Mouse (Mus musculus) MN1 (cell line): ENCODE measurements around the gene Map3k11.
"Not testable (repeated sequence)": the region's sequence is repeated elsewhere in the genome, so short reads cannot be mapped to it uniquely, and the experiment has no call there.

Source experiments
- DNase-seq: peaks from one replicate; pipeline ENCODE4 v3.0.0-alpha.2; 2016; ENCODE audit warnings: low spot score

The Map3k11 gene

DNA sequence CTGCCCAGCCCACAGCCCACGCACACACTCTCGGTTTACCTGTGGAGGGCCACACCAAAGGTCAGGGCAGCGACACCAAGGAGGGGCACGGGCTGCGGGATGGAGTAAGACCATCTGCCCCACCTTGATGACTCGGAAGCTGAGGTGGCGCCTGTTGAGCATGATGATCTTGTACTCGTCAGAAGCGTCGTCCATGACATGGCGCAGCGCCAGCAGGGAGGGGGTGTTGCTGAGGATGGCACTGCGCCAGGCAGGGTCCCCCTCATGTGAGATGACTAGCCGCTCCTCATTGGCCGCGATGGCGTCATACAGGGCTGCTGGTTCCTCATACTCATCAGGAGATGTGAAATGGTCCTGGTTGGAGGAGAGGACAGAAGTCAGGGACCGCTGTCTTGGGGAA lies 22.2 kb upstream of the Map3k11 start:
- no peak for DNase-seq

DNA sequence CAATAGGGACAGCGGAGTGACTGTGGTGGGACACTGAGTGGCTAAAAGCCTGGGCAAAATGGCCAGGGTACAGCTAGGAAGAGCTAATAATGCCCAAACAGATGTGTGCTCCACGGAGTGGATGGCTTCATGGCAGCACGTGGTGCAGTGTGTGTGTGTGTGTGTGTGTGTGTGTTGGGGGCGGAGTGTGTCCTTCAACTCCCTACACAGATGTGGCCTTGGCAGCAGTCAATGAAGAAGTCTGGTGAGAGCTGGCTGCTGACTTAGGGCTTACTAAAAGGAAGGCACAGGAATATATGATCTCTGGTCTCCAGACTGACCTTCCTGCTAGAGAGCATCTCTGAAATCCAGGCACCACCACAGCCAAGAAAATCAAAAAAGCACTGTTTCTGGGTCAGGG lies 20.2 kb upstream of the Map3k11 start:
- no peak for DNase-seq

DNA sequence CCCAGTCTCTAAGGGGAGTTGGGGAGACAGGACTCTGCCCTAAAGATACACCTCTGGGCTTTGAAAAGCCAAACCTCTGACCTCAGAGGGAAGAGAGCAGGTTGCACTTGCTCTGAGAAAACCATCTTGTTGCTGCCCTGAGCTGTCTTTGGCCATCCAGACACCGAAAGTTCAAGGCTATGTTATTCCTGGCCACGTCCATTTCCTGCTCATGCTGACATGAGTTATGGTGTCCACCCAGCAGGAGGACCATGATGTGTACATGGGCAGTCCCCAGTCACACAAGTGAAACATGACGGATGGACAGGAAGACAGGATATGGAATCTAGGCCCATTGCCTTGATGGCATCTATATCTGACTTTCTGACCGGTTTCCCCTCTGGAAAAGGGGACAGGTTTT lies 8.1 kb upstream of the Map3k11 start:
- no peak for DNase-seq

DNA sequence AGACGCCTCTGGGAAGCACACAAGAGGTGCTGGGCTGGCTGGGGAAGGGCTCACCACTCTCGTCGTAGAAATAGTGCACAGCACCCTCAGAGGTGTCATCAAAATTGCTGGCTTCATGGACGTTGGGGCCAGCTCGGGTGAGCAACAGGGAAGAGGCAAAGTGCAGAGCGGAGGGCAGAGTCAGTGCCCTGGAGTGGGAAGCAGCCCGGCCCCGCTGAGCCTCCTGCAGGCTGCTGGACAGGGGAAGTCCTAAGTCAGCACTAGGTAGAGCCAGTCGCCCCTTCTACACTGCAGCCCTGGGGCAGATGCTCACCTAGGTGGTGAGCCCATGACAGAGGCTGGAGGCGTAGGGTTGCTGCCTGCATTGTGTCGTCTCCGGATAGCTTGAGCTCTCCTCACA lies 4.3 kb upstream of the Map3k11 start:
- no peak for DNase-seq

DNA sequence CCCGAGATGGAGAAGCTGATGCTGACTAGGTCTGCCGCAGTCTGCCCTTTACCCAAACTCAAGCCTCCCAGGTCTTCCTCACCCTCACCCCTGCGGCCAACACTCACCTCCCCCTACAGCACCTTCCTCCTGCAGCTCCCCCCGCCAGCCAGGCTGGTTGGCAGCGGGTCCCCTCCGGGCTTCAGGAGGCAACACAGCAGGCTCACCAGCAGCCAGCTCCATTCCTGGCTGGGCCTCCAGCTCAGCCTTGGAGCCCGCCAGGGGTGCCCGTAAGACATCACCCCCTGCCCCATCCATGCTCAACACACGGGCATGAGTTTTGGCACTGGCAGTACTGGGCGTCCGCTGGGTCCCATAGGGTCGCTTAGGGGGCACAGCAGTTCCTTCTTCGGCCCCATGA lies 3.6 kb upstream of the Map3k11 start:
- no peak for DNase-seq

DNA sequence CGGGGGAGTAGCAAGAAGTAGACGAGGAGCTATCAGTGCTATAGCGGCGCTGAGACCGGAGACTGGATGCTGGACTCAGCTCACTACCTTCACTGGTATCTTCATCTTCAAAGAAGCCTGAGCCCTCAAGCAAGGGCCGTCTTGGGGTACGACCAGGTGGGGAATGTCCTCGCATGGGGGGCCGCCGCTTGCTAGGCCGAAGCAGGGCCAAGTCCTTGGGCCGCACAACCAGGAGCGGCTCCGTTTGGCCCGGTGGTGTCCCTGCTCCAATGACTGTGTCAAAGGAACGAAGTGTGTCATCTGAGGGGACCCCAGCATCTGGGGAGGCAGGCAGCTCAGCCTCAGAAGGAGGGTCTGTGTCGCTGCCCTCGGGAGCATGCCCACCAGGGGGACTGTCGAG lies 3.1 kb upstream of the Map3k11 start:
- DNase-seq = no peak

DNA sequence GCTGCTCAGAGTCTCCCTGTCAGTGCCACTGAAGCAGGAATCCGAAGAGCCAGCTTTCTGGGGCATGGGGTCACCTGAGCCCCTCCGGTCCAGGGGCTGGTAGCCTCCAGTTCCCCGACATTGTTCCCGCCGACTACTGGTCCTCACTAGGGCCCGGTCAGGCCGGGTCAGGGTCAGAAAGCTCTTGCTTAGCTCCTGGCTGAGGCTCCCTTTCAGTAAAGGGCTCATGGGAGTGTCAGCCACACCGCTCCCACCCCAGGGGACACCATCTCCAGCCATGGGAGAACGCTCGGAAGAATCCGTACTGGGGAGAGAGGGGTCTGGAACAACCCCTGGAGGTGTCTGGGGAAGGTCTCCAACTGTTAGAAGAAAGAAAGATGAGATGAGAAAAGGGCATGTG lies 2.7 kb upstream of the Map3k11 start:
- no peak for DNase-seq

DNA sequence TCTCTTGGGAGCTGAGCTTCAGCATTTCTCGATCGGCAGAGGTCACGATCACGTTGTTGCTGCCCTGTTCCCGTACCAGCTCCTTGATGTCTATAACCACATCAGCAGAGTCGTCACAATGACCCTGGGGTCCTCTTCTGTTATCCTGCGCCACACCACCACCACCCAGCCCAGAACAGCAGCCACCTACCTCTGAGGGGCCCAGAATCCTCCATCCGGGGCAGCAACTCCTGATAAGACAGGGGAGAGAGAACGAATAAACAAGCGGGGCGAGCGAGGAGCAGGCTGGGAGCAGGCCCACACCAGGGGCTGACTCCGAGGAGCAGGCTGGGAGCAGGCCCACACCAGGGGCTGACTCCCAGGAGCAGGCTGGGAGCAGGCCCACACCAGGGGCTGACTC lies 2.1 kb upstream of the Map3k11 start:
- no peak for DNase-seq

DNA sequence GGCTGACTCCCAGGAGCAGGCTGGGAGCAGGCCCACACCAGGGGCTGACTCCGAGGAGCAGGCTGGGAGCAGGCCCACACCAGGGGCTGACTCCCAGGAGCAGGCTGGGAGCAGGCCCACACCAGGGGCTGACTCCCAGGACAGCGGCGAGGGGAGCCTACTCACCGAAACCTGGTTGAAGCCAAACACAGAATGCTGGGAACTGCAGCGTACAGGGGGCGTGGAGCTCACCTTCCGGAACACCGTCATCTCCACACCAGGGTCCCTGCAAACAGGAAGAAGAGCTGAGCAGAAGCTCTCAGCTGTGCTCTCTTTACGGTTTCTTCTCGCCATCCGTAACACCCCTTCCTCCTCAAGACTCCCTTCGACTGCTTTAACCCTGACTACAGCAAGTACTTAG lies 1.6 kb upstream of the Map3k11 start:
- not testable (repeated sequence) for DNase-seq

DNA sequence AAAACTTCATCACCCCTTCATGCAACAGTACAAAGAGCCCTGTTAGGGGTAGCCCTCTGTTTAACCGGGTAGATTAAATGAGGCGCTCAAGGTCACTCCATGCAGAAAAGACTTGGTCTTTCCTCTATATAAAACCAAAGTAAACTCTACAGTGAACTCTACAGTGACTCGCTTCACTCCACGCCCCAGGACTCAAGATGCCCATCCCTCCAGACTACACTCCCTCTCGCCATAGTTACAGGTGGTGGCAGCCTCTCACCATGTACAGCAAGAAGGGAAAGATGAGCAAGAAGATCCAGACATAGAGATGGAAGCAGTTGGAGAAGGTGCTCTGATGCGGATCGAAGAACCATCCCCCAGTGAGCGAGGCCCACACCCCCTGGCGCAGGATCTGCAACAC lies 804 bp upstream of the Map3k11 start:
- no peak for DNase-seq

DNA sequence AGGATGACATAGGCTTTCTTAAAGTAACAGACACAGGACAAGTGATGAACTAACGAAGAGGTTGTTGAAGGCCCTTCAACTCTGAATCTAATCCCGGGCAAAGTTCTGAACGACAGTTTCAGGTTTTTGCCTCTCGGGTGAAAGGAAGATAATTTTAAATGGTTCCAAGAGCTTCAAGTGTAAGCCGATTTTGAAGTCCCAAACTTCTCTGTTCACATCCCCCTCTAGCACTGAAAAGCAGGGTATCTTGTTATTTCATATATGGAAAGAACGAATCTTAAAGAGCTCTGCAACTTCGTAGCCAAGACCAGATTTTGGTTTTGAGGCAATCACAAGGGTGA lies 516 bp downstream of the Map3k11 start:
- DNase-seq = no peak

DNA sequence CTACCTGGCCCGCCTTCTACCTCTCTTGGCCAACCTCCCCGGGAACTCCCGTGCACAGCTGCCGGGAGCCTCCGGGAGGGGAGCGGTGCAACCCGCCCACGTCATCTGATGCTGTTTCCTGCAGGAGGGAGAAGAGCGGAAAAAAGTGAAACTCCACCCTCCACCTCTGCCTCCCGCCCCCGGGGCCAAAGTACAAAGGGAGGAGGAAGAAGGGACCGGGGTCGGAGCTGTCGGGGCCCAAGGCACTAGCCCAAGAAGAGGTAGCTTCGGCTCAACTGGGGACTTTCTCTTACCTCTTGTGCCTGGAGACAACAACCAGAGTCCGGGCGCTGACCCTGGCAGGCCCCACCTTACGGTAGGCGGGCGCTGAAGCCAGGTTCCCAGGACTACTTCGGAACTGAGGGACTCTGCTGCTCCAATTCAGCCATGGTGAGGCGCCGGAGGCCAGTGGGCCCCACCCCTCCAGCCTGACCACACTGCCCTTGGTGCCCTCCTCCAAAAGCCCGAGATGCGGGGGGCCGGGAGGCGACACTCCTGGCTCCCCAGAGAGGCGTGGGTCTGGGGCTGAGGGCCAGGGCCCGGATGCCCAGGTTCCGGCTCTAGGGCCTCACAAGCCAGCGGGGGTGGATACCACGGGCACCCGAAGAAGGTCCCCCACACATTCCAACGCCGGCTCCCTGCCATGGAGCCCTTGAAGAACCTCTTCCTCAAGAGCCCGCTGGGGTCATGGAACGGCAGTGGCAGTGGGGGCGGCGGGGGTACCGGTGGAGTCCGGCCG lies 1.2 kb downstream of the Map3k11 start:
- DNase-seq = peak; percentile 76

DNA sequence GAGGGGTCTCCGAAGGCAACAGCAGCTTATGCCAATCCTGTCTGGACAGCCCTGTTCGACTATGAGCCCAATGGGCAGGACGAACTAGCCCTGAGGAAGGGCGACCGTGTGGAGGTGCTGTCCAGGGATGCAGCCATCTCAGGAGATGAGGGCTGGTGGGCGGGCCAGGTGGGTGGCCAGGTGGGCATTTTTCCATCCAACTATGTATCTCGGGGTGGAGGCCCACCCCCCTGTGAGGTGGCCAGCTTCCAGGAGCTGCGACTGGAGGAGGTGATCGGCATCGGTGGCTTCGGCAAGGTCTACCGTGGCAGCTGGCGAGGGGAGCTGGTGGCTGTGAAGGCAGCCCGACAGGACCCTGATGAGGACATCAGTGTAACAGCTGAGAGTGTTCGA lies 1.8 kb downstream of the Map3k11 start:
- DNase-seq = no peak

DNA sequence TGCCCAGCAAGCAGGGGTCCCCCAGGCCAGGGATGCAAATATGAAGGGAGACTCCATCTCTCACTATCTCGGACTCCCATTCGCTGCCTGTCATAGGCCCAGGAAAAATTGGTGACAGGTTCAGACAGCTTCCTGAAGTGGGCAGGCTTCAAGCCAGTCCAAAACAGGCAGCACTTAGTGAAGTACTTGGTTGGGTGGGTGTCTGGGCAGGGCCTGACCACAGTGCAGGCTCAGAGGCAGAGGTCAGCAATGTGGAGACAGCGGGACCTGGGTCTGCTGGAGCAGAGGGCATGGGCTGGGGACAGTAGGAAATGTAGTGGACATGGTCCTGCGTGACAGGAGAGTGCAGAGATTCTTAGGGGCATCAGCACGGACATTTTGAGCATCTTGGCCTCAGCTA lies 3.1 kb downstream of the Map3k11 start:
- no peak for DNase-seq

DNA sequence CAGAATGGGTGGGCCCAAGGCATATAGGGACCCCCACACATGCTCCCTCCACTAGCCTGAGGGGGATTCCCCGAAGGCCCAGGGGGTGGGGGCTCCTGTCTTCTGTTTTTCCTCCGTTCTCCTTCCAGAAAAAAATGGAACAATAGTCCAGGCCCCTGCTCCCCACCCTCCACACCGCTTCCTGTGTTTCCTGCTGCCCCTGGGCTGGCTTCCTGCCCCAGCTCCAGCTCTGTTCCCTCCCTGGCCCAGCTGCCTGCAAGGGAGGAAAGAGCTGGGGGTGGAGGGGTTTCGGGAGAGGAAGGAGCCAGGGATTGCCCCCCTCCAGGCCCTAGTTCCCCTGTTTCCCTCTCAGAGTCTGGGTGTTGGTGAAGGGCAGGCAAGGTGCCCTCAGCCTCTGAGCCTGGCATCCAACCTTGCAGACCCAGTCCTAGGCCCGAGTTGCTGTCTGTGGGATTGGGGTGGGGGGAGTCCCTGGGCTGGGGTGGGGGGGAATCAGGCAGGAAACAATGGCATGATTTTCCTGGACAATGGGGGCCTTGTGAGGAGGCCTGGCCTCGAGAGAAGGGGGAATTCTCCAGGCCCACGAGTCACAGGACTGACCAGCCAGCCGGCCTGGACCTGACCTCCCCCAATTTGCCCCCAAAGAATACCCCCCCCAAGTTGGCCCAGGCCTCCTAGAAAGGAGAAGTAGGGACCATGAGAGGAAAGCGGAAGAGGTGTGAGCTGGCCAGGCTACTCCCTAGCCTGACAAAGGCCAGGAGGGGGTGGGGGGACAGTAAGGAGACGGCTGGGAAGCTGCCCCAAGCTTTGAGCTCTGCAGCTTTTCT lies 3.8 kb downstream of the Map3k11 start:
- no peak for DNase-seq

DNA sequence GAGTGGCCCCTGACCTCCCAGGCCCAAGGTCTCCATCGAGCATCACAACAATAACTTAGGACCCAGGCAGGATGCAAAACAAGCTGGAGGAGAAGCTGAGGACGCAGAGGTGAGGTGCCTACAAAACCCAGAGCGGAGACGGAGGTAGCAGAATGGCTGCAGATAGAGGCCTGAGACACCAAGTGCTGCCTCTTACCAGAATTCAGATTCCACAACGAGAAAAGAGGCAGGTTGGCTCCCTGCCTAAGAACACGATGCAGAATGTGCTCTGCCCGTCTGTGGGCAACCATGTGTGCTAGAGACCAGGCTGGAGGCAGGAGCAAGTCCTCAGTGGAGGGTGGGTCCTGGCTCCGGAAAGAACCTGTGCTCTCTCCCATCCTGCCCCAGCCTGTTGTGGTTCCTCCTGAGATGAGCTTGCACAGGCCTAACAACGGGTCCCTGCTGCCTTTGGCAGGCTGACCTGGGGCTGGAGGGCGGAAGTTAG lies 4.4 kb downstream of the Map3k11 start:
- peak; percentile 26 for DNase-seq

DNA sequence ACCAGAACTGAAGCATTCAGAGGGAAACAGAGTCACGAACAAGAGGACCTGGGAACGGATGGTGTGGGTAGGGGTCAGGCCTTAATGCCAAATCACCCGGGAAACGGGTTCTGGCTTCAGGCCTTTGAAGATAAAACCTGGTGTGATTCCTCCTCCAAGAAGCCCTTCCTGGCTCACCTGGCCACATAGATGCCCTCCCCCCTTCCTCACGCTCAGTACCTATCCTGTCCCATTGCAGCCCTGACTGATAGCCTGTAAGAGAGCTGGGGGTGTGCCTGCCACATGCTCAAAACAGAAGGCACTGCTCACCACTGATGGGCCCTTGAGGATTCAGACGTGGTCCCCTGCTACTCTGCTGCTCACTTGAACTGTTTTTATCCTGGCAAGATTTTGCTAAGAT lies 5.3 kb downstream of the Map3k11 start:
- DNase-seq = no peak

DNA sequence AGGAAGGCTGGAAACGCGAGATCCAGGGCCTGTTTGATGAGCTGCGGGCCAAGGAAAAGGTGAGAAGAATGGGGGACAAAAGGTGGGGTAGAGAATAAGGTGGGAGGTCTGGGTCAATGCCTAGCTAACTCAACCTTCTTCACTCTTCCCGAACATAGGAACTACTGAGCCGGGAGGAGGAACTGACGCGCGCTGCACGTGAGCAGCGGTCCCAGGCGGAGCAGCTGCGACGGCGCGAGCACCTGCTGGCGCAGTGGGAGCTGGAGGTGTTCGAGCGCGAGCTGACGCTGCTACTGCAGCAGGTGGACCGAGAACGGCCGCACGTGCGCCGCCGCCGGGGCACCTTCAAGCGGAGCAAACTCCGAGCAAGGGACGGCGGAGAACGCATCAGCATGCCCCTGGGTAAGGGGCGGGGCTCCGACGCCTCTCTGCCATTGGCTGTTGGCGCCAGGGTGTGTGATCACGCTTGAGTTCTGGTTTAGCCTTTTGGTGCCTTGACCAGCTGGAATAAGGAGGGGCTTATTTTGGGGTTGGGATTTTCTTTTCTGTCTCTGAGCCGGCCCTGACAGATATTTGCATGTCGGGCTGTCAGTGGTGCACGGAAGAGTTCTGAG lies 7.4 kb downstream of the Map3k11 start:
- no peak for DNase-seq

DNA sequence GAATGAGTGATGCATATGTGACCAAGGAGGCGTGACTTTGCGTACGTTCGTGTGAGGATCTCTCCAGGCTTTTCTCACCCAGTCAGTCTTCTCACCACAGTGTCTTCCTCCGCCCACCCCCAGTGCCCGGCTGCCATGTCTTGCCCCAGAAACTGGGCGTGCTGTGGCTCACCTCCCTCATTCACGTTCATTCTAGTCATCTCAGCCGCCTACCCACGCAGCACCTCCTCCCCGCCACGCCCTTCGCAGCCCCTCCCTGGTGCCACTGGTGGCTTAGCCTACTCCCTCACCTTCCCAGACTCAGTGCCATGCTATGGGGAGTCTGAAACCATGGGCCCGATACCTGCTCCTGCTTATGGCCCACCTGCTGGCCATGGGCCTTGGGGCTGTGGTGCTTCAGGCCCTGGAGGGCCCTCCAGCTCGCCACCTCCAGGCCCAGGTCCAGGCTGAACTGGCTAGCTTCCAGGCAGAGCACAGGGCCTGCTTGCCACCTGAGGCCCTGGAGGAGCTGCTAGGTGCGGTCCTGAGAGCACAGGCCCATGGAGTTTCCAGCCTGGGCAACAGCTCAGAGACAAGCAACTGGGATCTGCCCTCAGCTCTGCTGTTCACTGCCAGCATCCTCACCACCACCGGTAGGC lies 15.7 kb downstream of the Map3k11 start, which contains the start of gene Kcnk7:
Kcnk7 (plus strand) TSS at position 205 of the 638 bp plus-strand sequence.
- DNase-seq = no peak

DNA sequence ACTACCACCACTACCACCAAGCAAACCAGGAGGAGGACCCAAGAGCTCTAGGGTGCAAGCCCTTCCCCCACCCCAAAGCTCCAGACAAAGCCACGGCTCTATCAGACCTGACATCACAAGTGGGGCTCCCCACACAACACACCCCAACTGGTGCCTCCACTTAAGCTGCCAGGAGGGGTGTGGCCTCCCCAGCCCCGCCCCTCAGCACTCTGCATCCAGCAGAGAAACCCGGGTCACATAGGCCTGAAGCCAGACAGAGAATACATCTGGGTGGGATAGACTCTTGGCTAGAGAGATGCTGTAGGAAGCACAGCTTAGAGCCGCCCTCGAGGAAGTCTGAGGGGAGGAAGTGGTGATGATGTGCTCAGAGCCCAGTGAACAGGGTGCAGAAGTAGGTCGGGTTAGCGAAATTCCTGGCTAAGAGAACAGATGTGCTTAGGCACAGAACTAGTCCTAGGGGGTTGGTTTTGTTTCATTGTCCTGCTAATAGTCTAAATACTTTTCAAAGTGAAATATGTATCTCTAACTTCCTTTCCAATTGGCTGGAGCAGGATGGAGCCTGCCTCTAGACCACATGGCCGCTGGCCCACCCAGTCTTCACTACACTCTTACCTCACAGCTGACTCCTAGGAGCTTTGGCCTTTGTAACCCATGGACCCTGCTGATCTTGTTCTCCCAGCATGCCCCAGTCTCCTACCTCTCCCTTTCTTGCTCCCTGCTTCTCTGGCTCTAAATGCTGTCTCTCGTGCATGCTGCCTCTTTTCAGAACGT lies 16.4 kb downstream of the Map3k11 start:
- no peak for DNase-seq

DNA sequence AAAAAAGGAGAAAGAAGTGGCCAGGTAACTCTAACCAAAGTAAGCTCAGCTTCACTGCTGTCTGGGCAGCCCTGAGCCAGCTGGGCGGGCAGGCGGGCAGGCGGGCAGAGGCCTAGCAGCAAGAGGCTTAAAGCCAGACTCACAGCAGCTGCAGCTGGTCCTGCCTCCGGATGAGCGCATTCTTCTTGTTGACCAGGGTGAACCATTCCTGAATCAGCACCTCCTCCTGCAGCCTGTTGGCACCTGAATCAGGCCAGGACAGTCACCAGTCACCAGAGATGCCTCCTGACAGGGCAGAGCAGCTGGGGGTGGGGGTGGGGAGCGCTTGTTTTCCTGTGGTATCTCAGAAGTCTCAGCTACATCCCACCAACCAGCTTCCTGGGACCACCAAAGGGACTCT lies 21.5 kb downstream of the Map3k11 start:
- no peak for DNase-seq

DNA sequence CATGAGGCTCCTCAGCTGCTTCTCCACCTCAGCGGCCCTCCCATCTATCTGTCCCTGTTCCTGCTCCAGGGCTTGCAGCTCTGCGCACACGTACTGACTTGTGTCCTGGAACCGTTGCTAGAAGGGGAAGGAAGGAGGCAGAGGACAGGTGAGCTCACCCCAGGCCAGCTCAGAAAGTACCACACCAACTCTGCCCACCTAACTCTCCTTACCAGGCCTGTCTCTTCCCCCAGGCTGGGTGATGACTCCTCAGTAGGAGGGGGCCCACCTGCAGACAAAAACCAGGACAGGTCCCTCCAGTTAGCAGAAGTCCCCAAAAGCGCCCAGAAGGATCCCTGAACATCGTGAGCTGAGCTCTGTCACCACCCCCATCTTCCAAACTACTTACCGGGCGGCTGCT lies 22.0 kb downstream of the Map3k11 start:
- DNase-seq = no peak
